Mouse (Mus musculus) liver, embryonic 11.5 days (tissue): Measurements from ENCODE around the gene Mycbpap. TPM values are rescaled to one million over a fixed set of nuclear protein-coding genes. Genes with fewer than 3 reads are reported as not detected.

ENCODE experiments used
- ATAC-seq: fragments of 200-750 bp; cut with Nextera tagmentation; replicated peaks from 2 replicates; pipeline ENCODE4 v1.8.0; 2017; ENCODE audit warnings: moderate number of reproducible peaks, mild to moderate bottlenecking, moderate TSS enrichment, moderate library complexity; ENCODE audit not compliant: low FRiP score
- DNase-seq: peaks from one replicate; pipeline ENCODE4 v3.0.0-alpha.2; 2017; ENCODE audit warnings: low spot score
- H3K27ac ChIP-seq: fragments of 300-500 bp; sonication (generic); 2 replicates; pipeline ENCODE4 v1.5.1; 2014; ENCODE audit warnings: mild to moderate bottlenecking, low read depth, low read length, control low read depth
- H3K27me3 ChIP-seq: fragments of 300-500 bp; sonication (generic); replicated peaks from 2 replicates; pipeline ENCODE4 v1.6.1; 2014; ENCODE audit warnings: low read length, mixed read lengths; ENCODE audit not compliant: control insufficient read depth, insufficient read depth
- H3K36me3 ChIP-seq: fragments of 300-500 bp; sonication (generic); 2 replicates; pipeline ENCODE4 v1.6.1; 2014; ENCODE audit warnings: mild to moderate bottlenecking, low read length, moderate library complexity, mixed read lengths; ENCODE audit not compliant: control insufficient read depth, insufficient read depth
- H3K4me1 ChIP-seq: fragments of 300-500 bp; sonication (generic); replicated peaks from 2 replicates; pipeline ENCODE4 v1.6.1; 2014; ENCODE audit warnings: low read length, mixed read lengths; ENCODE audit not compliant: control insufficient read depth, insufficient read depth
- H3K4me2 ChIP-seq: fragments of 300-500 bp; sonication (generic); 2 replicates; pipeline ENCODE4 v1.6.1; 2014; ENCODE audit warnings: mild to moderate bottlenecking, control low read depth, moderate library complexity
- H3K4me3 ChIP-seq: fragments of 300-500 bp; sonication (generic); 2 replicates; pipeline ENCODE4 v1.5.1; 2014; ENCODE audit warnings: low read depth, low read length, control low read depth
- H3K9ac ChIP-seq: fragments of 300-500 bp; sonication (generic); 2 replicates; pipeline ENCODE4 v1.6.1; 2014; ENCODE audit warnings: low read depth, low read length, control low read depth
- H3K9me3 ChIP-seq: fragments of 300-500 bp; sonication (generic); 2 replicates; pipeline ENCODE4 v1.6.1; 2016; ENCODE audit warnings: low read length, inconsistent platforms, mixed read lengths; ENCODE audit not compliant: control insufficient read depth
- WGBS: fragments of 180-500 bp; shearing (Covaris S2); extraction: QIAGEN DNeasy Blood & Tissue Kit; methylation state at CpG from one replicate; pipeline ENCODE4 v1.1.7; 2014; 5-methylcytosine and 5-hydroxymethylcytosine counted together
- polyA plus RNA-seq: library from polyadenylated mRNA; unstranded; fragments of >200 nt; fragmentation: Nextera tagmentation; extraction: Ambion mirVana; gene quantifications from 2 replicates; pipeline ENCODE4 v1.2.1, GENCODE M21; 2014

Mycbpap gene
- 0.84 and 1.1 TPM in 2 replicates for polyA plus RNA-seq

DNA sequence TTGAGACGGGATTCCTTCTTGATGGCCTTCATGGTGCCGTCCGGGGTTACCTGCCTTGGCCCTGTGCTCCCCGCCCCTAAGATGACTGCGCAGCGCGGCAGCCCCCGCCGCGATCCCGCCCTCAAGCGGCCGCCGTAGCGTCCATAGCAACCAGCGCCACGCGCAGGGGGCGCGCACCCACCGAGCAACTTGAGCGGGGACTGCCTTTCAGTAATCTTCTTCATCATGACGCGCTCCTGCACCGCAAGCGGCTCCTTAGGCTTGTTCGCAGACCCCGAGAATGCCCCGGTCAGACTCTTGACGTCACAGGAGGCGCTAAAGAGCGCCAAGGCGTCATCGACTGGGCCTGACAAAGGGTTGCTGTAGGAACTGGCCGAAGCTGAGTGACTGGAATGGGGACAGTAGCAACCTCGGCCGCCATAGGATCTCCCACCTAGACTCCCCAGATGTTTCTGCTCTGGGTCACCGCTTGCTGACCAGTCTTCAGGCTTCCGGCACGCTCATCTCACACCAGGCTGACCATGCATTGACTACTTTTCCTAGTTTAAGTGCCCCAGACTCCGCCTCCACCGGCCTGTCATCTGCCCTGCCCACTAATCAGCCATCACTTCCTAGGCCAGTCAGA is at the start of gene Mycbpap:
Mycbpap (minus strand) TSS at position 524 of the 625 bp plus-strand sequence.
- Histone ChIP-seq H3K9me3 (no peaks in the 10 kb centered on the region), H3K4me3 (peak within 1 kb of the TSS; percentile 61), H3K27me3 (no peaks in the 10 kb centered on the region), H3K4me2 (peak within 1 kb of the TSS; percentile 85), H3K9ac (peak within 1 kb of the TSS; percentile 37), H3K4me1 (no peaks in the 10 kb centered on the region), H3K36me3 (no peaks in the 10 kb centered on the region), H3K27ac (no peak within 1 kb of the TSS)
- 1% methylated on average over 42 of the region's 42 CpGs for WGBS
- peak; percentile 71 for DNase-seq
- peak; percentile 57 for ATAC-seq

DNA sequence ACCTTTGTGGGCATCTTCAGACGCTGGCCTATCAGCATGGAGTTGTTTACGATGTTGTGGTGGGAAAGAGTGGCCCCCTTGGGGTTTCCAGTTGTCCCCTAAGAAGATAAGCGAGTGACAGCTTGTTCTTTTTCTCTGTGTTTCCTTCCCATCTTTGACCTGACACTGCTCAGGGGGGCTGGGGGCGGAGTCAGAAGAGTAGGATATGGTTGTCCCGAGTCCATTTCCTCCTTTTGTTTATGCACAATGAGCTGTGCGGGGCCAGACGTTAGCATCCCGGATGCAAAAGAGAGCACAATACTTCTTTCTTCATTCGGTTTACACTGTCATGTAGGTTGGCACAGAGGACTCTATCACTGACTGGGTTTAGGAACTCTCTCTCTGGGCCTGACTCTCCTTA is 49.1 kb upstream of the Mycbpap start:
- Histone ChIP-seq H3K36me3 (no peaks in the 10 kb centered on the region), H3K4me1 (peaks cover 2% of the 10 kb centered on the region; the same call in 1 of the 2 replicates), H3K4me3 (no peak overlapping the region), H3K27me3 (peaks cover 9% of the 10 kb centered on the region), H3K4me2 (no peak overlapping the region), H3K27ac (0 out of 2 replicates have a peak overlapping the region, but pooled peaks have one; percentile 6), H3K9ac (no peak overlapping the region), H3K9me3 (no peaks in the 10 kb centered on the region)
- DNase-seq: no peak
- no peak for ATAC-seq
- 33% methylated on average over 9 of the region's 9 CpGs for WGBS

DNA sequence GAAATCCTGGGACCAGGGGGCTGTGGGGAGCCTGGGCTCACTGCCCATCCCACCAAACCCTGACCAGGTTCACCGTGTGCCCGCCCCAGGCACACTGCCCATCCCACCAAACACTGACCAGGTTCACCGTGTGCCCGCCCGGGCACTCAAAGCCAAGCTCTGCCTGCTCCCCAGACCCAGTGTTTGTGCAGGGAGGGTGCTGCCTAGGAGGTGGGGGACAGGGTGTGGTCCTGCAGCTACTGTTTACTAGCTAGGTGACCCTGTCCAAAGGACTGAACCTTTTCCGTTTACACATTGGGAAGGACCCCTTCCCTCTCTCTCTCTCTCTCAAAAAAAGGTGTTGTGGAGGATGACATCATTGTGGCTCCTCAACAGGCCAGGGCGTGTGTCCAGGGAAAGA is 45.8 kb upstream of the Mycbpap start:
- H3K4me1 ChIP-seq: peaks cover 16% of the 10 kb centered on the region
- H3K36me3 ChIP-seq: no peaks in the 10 kb centered on the region
- no peak overlapping the region for H3K4me2 ChIP-seq
- ATAC-seq: no peak
- H3K9ac ChIP-seq: no peak overlapping the region
- DNase-seq: no peak
- H3K27ac ChIP-seq: no peak overlapping the region
- 90% methylated on average over 7 of the region's 7 CpGs for WGBS
- H3K9me3 ChIP-seq: no peaks in the 10 kb centered on the region
- H3K27me3 ChIP-seq: peaks cover 29% of the 10 kb centered on the region
- H3K4me3 ChIP-seq: no peak overlapping the region

DNA sequence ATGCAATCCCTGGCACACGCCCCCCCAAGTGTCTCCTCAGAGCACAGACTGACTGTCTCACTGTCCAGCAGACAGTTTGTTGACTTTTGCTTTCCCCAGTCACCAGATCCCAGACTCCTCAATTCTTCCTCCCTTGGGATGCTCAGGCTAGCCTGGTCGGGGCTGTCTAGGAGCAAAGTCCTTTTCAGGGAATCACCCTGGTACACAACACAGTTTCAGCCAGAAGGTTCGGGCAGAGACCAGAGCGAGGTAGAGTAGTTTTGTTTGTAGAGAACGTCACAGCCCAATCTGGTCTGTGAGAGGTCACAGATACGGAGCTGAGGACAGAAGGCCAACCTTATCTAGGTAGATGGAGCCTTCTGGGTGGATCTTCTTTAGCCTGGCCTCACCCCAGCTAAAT is 45.0 kb upstream of the Mycbpap start:
- no peaks in the 10 kb centered on the region for H3K9me3 ChIP-seq
- H3K4me3 ChIP-seq: no peak overlapping the region
- DNase-seq (no peak), ATAC-seq (no peak; the same call in 1 of the 2 replicates)
- H3K27ac ChIP-seq: no peak overlapping the region
- H3K9ac ChIP-seq: no peak overlapping the region
- WGBS: 52% methylated on average over 6 of the region's 6 CpGs
- no peak overlapping the region for H3K4me2 ChIP-seq
- H3K27me3 ChIP-seq: peaks cover 29% of the 10 kb centered on the region
- peaks cover 16% of the 10 kb centered on the region for H3K4me1 ChIP-seq
- no peaks in the 10 kb centered on the region for H3K36me3 ChIP-seq

DNA sequence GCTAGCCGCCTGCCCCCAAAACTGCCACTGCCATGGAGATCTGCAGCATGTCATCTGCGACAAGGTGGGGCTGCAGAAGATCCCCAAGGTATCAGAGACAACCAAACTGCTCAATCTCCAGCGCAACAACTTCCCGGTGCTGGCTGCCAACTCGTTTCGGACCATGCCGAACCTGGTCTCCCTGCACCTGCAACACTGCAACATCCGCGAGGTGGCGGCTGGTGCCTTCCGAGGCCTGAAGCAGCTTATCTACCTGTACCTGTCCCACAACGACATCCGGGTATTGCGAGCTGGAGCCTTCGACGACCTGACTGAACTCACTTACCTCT is 43.6 kb upstream of the Mycbpap start:
- 11% methylated on average over 16 of the region's 16 CpGs for WGBS
- H3K9me3 ChIP-seq: no peaks in the 10 kb centered on the region
- H3K4me3 ChIP-seq: peak overlapping the region; percentile 27
- peak overlapping the region; percentile 63 for H3K4me2 ChIP-seq
- peaks cover 29% of the 10 kb centered on the region for H3K27me3 ChIP-seq
- H3K9ac ChIP-seq: no peak overlapping the region
- H3K4me1 ChIP-seq: peaks cover 16% of the 10 kb centered on the region
- no peak overlapping the region for H3K27ac ChIP-seq
- no peak for ATAC-seq
- no peak for DNase-seq
- no peaks in the 10 kb centered on the region for H3K36me3 ChIP-seq

DNA sequence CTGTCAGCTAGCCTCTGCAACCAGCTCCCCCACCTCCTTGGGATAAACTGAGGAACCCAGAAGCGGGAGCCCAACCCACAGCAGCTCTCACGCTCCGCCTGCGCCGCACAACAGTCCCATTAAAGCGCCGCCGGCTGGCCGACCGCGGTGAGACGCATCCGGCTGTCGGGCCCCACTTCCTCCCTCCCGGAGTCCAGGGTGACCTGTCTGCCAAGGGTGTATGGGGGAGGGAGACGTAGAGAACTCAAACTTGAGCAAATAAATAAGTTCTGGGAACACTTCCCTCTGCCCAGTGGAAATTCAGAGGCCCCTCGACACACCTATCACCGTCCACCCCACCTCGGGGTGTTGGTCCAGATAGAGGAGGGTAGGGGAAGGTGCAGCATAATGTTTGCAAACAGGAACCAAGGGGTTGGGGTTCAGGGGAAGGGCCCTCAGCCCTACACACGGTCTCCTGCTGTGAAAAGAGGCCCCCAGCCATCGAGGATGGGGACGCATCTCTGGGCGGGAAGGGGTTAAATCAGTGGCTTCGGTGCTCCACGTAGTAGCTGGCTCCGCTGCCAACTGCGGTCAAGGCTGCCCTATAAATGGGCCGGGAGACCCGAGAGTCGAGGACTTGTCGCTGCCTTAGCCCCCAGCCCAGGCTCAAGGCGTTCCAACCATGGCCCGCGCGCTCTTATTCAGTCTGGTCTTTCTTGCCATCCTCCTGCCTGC is 43.1 kb upstream of the Mycbpap start, which contains the start of gene Chad:
Chad (plus strand) TSS at position 611 of the 714 bp plus-strand sequence.
- DNase-seq: peak; percentile 57
- Histone ChIP-seq H3K9ac (0 out of 2 replicates have a peak within 1 kb of the TSS, but pooled peaks have one; percentile 22), H3K9me3 (no peaks in the 10 kb centered on the region), H3K36me3 (no peaks in the 10 kb centered on the region), H3K4me3 (peak within 1 kb of the TSS; percentile 27), H3K27ac (no peak within 1 kb of the TSS), H3K4me2 (peak within 1 kb of the TSS; percentile 63), H3K27me3 (peaks cover 29% of the 10 kb centered on the region), H3K4me1 (peaks cover 16% of the 10 kb centered on the region)
- ATAC-seq: peak; percentile 54; the same call in 1 of the 2 replicates
- 4% methylated on average over 35 of the region's 35 CpGs for WGBS

DNA sequence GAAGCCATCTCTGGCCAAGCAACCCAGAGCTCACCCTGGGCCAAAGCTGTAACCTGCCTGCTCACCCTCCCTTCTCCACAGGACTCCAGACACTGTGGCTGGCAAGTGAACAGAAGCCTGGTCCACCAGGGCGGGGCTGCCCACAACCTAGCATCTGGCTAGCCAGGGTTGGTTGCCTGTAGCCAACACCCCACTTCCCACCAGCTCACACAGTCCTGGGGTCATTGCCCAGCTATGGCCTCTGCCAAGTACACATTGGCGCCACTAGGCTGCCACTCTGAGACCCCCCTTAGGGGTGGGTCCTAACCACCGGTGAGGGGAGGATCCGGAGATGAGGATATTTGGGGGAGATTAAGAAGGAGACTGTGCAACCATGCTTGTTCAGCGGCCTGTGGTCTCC is 42.3 kb upstream of the Mycbpap start:
- Histone ChIP-seq H3K4me2 (peak overlapping the region; percentile 63), H3K4me1 (peaks cover 16% of the 10 kb centered on the region), H3K9ac (no peak overlapping the region), H3K9me3 (no peaks in the 10 kb centered on the region), H3K27me3 (peaks cover 29% of the 10 kb centered on the region), H3K4me3 (peak overlapping the region; percentile 27), H3K27ac (no peak overlapping the region), H3K36me3 (no peaks in the 10 kb centered on the region)
- DNase-seq: no peak
- ATAC-seq: no peak; the same call in 1 of the 2 replicates
- 40% methylated on average over 5 of the region's 5 CpGs for WGBS

DNA sequence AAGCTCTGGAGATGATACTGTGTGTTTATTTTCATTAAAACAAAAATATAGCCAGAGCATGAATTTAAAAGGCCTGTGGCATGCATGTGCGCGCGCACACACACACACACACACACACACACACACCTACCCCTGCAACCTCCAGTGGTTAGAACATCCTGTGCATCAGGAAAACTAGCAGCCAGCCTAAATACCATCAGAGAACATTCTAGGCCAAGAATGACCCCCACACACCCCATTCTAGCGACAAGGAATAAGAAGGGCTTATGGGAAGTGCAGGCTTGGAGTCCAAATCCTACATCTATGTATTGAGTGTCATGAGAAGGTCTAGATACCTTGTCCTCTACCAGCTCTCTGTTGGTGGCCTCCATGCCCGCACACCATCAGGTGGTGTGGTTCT is 41.8 kb upstream of the Mycbpap start:
- Histone ChIP-seq H3K4me2 (no peak overlapping the region), H3K4me1 (peaks cover 16% of the 10 kb centered on the region), H3K9ac (no peak overlapping the region), H3K27ac (no peak overlapping the region), H3K4me3 (no peak overlapping the region), H3K36me3 (no peaks in the 10 kb centered on the region), H3K27me3 (peaks cover 29% of the 10 kb centered on the region), H3K9me3 (no peaks in the 10 kb centered on the region)
- ATAC-seq: no peak
- WGBS: 85% methylated on average over 5 of the region's 5 CpGs
- no peak for DNase-seq
